Mouse (Mus musculus): ENCODE results near the gene Rsph3a.
"Not testable (repeated sequence)": the region's sequence is repeated elsewhere in the genome, so short reads cannot be mapped to it uniquely, and the experiment has no call there.

Gene Rsph3a

GRCm38 (mm10) chr17:7929279-7929678 lies 16.1 kb upstream of the Rsph3a start:
- peak in 1 of 2 experiments; percentile 13 for DNase-seq

- DNase-seq, result peak in 1 of 2 experiments; percentile 1
Measured at GRCm38 (mm10) chr17:7931096-7931990, 14.1 kb upstream of the Rsph3a start.

GRCm38 (mm10) chr17:7932121-7932520 lies 13.3 kb upstream of the Rsph3a start:
- DNase-seq, result not testable (repeated sequence)

- peak; percentile 26 for DNase-seq
Measured at GRCm38 (mm10) chr17:7939640-7940039, 5.8 kb upstream of the Rsph3a start.

DNA sequence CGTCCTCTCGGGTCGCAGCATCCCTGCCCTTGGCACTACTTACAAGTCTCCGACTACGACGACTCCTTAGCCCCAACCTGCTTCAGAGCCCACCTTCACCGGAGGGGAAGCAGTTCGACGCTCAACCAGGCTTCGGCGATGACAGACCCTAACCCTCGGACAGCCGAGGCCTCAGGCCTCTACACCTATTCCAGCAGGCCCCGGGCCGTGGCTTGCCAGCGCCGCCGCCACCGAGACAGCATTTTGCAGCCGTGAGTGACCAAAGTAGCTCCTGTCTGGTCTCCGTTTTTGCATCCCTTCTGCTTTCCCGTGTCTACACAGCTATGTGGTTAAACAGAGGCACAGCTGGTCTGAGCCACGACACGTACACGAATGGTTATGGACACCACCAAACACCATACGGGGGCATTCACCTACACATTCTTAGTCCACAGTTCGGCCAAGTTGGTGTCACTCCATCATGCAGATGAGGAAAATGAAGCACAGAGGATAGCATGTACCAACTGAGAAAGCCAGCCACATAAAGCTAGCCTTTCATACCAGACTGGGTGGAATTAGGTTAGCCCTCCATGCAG lies 726 bp downstream of the Rsph3a start:
- not testable (repeated sequence) for DNase-seq

DNA sequence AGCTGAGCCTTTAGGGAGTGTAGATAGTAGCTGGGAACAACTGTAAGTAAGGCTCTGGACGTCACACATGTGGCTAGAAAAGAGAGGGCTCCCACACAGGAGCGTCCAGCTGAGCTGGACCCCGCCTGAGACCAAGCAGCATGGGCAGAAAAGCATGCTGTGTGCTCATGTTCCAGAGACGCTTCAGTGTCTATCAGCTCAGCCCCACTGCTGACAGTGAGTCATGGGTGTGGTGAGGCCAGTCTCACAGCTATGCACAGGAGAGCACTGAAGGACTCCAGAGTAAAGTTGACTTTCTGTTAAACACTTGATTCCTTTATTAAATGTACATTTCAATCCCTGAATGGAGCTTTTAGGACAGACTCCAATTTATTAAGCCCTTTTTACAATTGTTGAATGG lies 5.9 kb downstream of the Rsph3a start:
- not testable (repeated sequence) for DNase-seq

DNA sequence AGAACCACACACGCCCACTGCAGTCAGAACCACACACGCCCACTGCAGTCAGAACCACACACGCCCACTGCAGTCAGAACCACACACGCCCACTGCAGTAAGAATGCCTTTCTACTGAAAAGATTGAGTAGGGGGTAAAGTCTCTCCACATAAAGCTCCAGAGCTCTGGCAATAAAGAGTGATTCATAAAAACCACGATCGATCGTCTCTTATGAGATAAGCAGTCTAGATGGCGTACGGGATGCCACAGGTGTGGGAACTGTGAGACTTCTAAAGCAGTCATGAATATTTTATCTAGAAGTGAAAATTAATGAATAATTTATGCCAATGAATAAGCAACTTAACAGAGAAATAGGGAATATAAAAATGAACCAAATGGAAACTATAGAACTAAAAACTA lies 11.8 kb downstream of the Rsph3a start:
- DNase-seq, result not testable (repeated sequence)

- DNase-seq, result not testable (repeated sequence)
Measured at GRCm38 (mm10) chr17:7963333-7963732, 17.9 kb downstream of the Rsph3a start.

DNA sequence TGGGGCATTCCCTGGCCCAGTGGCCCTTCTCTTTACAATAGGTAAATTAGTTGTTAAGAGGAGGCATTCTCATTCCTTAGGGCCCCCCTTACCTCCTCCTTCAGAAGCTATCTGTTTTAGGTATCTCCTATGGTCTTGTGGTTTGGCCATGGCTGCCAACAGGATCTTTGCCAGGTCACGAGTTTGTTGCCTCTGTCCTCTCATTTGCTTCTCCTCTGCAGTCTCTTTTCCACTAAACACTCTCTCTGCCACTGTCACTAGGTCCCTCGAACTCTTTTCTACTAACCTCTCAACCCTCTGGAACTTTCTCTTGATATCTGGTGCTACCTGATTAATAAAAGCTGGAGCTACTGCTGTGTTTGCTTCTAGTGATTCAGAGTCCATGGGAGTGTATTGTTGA lies 19.0 kb downstream of the Rsph3a start:
- not testable (repeated sequence) for DNase-seq

- DNase-seq, result not testable (repeated sequence)
Measured at GRCm38 (mm10) chr17:7968490-7968889, 23.1 kb downstream of the Rsph3a start.

DNA sequence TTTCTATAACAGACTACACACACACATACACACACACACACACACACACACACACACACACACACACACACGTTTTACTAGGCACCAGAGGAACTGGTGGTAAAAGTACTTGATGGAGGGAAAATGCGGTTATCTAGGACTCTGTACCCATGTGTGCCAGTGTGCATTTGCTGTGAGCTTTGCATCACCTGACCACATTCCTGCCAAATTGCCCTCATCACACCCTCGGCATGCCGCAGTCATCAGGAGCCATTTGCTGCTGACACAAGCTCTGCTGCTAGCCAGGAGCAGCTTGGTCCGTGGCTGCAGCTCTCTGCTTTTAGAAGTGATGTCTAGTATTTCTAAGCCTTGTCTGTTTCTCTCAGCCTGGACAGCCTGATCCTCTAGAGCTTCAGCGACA lies 24.4 kb downstream of the Rsph3a start:
- not testable (repeated sequence) for DNase-seq

DNA sequence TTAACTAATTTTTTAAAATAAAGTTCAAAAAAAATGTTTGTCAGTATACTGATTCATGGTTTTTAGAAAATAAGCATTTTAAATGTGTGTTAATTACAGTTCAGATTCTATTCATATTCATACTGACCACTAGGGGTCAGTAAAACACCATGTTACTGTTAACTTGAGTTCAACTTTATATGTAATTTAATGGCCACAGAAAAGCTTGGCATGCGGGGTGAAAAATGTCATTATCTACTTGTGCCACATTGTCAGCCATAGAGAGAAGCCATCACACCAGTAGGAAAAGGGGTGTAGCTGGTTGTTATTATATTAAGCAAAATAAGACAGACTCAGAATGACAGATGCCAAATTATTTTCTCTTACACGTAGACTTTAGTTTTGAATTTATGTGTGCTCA lies 38.1 kb downstream of the Rsph3a start:
- DNase-seq, result not testable (repeated sequence)

GRCm38 (mm10) chr17:7985597-7985996 lies 40.2 kb downstream of the Rsph3a start:
- not testable (repeated sequence) for DNase-seq

DNA sequence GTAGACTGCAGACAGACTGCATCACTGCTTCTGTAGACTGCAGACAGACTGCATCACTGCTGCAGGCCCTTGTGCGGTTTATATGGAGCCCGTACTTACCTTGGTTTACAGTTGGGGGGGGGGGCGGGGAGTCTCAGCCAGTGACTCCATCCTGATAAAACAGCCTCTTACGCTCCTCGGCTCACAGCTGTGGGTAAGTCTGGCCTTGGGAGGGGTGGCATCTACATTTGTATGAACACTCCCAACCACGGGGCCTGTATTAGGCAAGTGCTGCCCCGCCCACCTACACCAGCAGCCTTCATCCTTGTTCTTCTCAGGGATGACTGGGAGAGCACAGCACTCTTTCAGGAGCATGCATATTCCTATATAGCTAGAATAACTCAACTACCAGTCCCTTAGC lies 41.6 kb downstream of the Rsph3a start:
- DNase-seq, result not testable (repeated sequence)

DNA sequence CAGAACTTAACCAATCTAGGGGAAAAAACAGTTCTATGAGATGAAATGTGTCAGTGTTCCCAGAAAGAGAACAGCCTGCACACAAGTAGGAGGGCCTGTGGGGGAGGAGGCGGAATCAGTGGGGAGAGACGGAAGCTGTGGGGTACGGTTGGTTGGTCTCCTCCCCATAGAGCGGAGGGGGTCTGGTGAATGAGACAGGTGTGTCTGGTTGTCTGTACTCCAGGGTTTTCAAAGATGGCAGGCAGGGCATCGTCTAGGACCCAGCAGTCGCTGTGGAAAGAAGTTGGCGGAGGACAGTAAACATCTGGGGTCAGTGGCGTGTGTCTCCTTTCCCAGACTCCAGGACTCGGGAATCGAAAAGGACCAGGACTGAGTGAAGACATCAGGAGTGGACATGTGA lies 57.8 kb downstream of the Rsph3a start:
- DNase-seq, result not testable (repeated sequence)

DNA sequence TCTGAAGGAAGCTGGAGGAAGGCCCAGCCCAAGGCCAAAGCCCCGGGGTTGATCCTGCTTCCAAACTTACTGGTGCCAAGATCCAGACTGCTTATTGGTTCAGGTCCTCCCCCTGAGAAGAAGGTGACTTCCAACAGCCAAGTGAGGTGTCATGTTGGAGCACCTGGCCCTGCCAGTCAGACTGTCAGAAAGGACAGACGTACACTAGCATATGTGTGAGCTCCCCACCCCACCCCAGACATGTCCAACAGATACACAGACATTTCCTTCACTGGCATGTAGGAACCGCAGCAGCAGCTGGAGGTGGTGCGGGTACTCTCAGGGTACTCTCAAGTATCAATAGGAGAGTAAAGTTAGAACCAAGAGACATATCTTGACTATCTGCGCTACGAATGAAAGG lies 61.4 kb downstream of the Rsph3a start:
- DNase-seq, result not testable (repeated sequence)

- DNase-seq, result not testable (repeated sequence)
Measured at GRCm38 (mm10) chr17:8009565-8009964, 64.2 kb downstream of the Rsph3a start.

DNA sequence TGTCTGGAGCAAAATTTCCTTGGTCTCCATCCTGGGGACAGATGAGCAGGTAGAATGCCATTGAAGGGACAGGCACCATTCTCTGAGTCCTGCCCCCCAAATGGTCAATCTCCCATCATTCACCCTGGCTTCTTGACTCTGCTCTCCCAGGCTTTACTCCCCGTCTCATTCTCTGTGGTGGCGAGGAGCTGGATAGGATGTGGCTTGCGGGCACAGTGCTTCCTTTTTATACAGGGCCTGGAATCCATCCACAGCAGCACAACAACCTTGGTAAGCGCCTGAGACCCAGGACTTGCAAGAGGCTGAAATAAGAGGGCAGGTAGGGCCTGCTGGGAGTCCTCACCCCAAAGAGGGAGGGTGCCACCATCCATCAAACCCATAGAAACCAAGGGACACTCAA lies 68.6 kb downstream of the Rsph3a start:
- DNase-seq, result not testable (repeated sequence)

DNA sequence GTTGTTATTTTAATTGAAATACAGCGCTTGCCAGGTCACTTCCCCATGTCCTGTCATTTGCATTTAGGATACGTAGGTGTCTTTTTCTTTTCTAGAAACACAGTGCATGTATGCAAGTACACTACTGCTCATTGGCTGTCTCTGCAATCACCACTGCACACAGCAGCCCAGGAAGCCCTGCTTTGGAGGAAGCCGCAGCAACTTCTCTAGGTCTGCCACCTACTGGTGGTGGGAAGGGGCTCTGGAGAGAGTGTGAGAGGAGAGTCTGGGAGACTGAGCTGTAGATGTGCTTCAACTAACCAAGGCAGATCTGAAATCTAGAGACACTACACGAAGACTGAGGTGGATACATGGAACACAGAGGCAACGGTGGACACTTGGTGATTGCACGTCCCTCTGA lies 77.3 kb downstream of the Rsph3a start:
- DNase-seq, result not testable (repeated sequence)

DNA sequence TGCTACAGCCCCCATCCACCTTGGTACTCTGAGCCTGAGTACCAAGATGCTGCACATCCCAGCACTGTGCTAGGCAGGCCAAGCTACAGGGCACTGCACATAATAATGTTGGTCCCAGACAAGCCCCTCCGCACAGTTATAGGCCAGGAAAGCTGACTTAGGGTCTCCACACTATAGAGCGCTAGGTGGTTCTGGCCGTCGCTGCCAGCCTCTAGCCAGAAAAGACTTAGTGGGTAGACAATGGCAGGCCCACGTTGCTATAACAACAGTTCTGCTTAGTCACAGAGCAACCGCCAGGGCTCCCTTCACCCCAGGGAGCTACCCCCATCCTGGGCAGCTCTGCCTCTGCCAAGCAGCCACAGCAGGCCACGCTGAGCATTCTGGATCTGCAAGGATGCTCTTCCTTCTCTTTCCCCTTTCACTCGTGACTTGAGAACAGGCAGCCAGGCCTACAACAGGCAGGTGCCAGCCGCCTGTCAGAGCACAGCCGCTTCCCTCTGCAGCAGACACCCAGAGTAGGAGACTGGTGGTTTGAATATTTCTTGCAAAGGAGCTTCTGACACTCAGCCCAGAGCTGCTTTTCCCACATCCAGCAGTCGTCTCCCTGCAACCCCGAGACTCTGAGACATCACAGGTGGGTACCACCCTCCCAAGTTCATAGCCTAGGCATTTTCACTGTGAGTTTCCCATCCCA lies 82.2 kb downstream of the Rsph3a start:
- not testable (repeated sequence) for DNase-seq

All from cerebellum, postnatal 10 days (tissue).